Mouse (Mus musculus): ENCODE data around the gene Btbd10. TPM values are rescaled to one million over a fixed set of nuclear protein-coding genes. Genes with fewer than 3 reads are reported as not detected.

The Btbd10 gene
- polyA plus RNA-seq, 1 experiment from 2014 or later, result 84.2 TPM

GRCm38 (mm10) chr7:113372682-113373081 is 3.5 kb upstream of the Btbd10 start:
- no peak for ATAC-seq
- no peaks in the 10 kb centered on the region for H3K27me3 ChIP-seq (replicated peaks; ENCODE audit: control insufficient read depth, insufficient read depth, low read length)
- H3K9ac ChIP-seq (ENCODE audit: low read depth, low read length), result no peak overlapping the region
- H3K4me2 ChIP-seq (ENCODE audit: low read length), result no peak overlapping the region
- no peak overlapping the region for H3K4me3 ChIP-seq (ENCODE audit: low read length)
- H3K4me1 ChIP-seq (ENCODE audit: control insufficient read depth, insufficient read depth, low read depth, low read length), result peaks cover 11% of the 10 kb centered on the region
- H3K36me3 ChIP-seq (ENCODE audit: control insufficient read depth, insufficient read depth, low read length), result no peaks in the 10 kb centered on the region
- 81% methylated on average over 1 of the region's 1 CpGs for WGBS
- no peaks in the 10 kb centered on the region for H3K9me3 ChIP-seq (ENCODE audit: control insufficient read depth, low read length)
- H3K27ac ChIP-seq (ENCODE audit: low read depth, low read length), result no peak overlapping the region

- Histone ChIP-seq H3K9ac (ENCODE audit: low read depth, low read length) (peak overlapping the region; percentile 86), H3K4me1 (ENCODE audit: control insufficient read depth, insufficient read depth, low read depth, low read length) (peaks cover 13% of the 10 kb centered on the region), H3K36me3 (ENCODE audit: control insufficient read depth, insufficient read depth, low read length) (no peaks in the 10 kb centered on the region), H3K27me3 (replicated peaks; ENCODE audit: control insufficient read depth, insufficient read depth, low read length) (no peaks in the 10 kb centered on the region), H3K4me3 (ENCODE audit: low read length) (peak overlapping the region; percentile 71), H3K4me2 (ENCODE audit: low read length) (peak overlapping the region; percentile 94), H3K9me3 (ENCODE audit: control insufficient read depth, low read length) (no peaks in the 10 kb centered on the region), H3K27ac (ENCODE audit: low read depth, low read length) (peak overlapping the region; percentile 93)
- WGBS, result under 1% methylated on average over 44 of the region's 44 CpGs
- ATAC-seq, result peak; percentile 77
Observed at GRCm38 (mm10) chr7:113369620-113370340, 588 bp upstream of the Btbd10 start.

GRCm38 (mm10) chr7:113367440-113367839 is 1.8 kb downstream of the Btbd10 start:
- Histone ChIP-seq H3K4me1 (ENCODE audit: control insufficient read depth, insufficient read depth, low read depth, low read length) (peaks cover 13% of the 10 kb centered on the region), H3K27ac (ENCODE audit: low read depth, low read length) (no peak overlapping the region), H3K36me3 (ENCODE audit: control insufficient read depth, insufficient read depth, low read length) (no peaks in the 10 kb centered on the region), H3K4me2 (ENCODE audit: low read length) (no peak overlapping the region; the same call in 1 of the 2 replicates), H3K9me3 (ENCODE audit: control insufficient read depth, low read length) (no peaks in the 10 kb centered on the region), H3K4me3 (ENCODE audit: low read length) (no peak overlapping the region), H3K27me3 (replicated peaks; ENCODE audit: control insufficient read depth, insufficient read depth, low read length) (no peaks in the 10 kb centered on the region), H3K9ac (ENCODE audit: low read depth, low read length) (no peak overlapping the region)
- ATAC-seq, result no peak
- 61% methylated on average over 4 of the region's 4 CpGs for WGBS

- no peaks in the 10 kb centered on the region for H3K27me3 ChIP-seq (replicated peaks; ENCODE audit: control insufficient read depth, insufficient read depth, low read length)
- H3K4me3 ChIP-seq (ENCODE audit: low read length), result no peak overlapping the region
- ATAC-seq, result no peak
- H3K27ac ChIP-seq (ENCODE audit: low read depth, low read length), result no peak overlapping the region
- H3K4me2 ChIP-seq (ENCODE audit: low read length), result no peak overlapping the region
- H3K9me3 ChIP-seq (ENCODE audit: control insufficient read depth, low read length), result no peaks in the 10 kb centered on the region
- WGBS, result 90% methylated on average over 1 of the region's 1 CpGs
- no peaks in the 10 kb centered on the region for H3K36me3 ChIP-seq (ENCODE audit: control insufficient read depth, insufficient read depth, low read length)
- no peak overlapping the region for H3K9ac ChIP-seq (ENCODE audit: low read depth, low read length)
- H3K4me1 ChIP-seq (ENCODE audit: control insufficient read depth, insufficient read depth, low read depth, low read length), result peaks cover 7% of the 10 kb centered on the region
Observed at GRCm38 (mm10) chr7:113349089-113349488, 20.1 kb downstream of the Btbd10 start.

GRCm38 (mm10) chr7:113347694-113348093 is 21.5 kb downstream of the Btbd10 start:
- Histone ChIP-seq H3K4me1 (ENCODE audit: control insufficient read depth, insufficient read depth, low read depth, low read length) (peaks cover 7% of the 10 kb centered on the region), H3K36me3 (ENCODE audit: control insufficient read depth, insufficient read depth, low read length) (no peaks in the 10 kb centered on the region), H3K27ac (ENCODE audit: low read depth, low read length) (no peak overlapping the region; the same call in 1 of the 2 replicates), H3K9me3 (ENCODE audit: control insufficient read depth, low read length) (no peaks in the 10 kb centered on the region), H3K4me2 (ENCODE audit: low read length) (peak overlapping the region; percentile 34), H3K9ac (ENCODE audit: low read depth, low read length) (no peak overlapping the region), H3K4me3 (ENCODE audit: low read length) (no peak overlapping the region), H3K27me3 (replicated peaks; ENCODE audit: control insufficient read depth, insufficient read depth, low read length) (no peaks in the 10 kb centered on the region)
- 86% methylated on average over 2 of the region's 2 CpGs for WGBS
- ATAC-seq, result peak; percentile 27; the same call in 1 of the 2 replicates

- no peaks in the 10 kb centered on the region for H3K36me3 ChIP-seq (ENCODE audit: control insufficient read depth, insufficient read depth, low read length)
- H3K9ac ChIP-seq (ENCODE audit: low read depth, low read length), result no peak overlapping the region
- no peaks in the 10 kb centered on the region for H3K27me3 ChIP-seq (replicated peaks; ENCODE audit: control insufficient read depth, insufficient read depth, low read length)
- peak overlapping the region; percentile 6; the same call in 1 of the 2 replicates for H3K27ac ChIP-seq (ENCODE audit: low read depth, low read length)
- H3K4me3 ChIP-seq (ENCODE audit: low read length), result peak overlapping the region; percentile 9; the same call in 1 of the 2 replicates
- H3K4me2 ChIP-seq (ENCODE audit: low read length), result peak overlapping the region; percentile 34
- H3K4me1 ChIP-seq (ENCODE audit: control insufficient read depth, insufficient read depth, low read depth, low read length), result peaks cover 7% of the 10 kb centered on the region
- no peaks in the 10 kb centered on the region for H3K9me3 ChIP-seq (ENCODE audit: control insufficient read depth, low read length)
- ATAC-seq, result peak; percentile 95
- WGBS, result 16% methylated on average over 4 of the region's 4 CpGs
Observed at GRCm38 (mm10) chr7:113347271-113347670, 21.9 kb downstream of the Btbd10 start.

DNA sequence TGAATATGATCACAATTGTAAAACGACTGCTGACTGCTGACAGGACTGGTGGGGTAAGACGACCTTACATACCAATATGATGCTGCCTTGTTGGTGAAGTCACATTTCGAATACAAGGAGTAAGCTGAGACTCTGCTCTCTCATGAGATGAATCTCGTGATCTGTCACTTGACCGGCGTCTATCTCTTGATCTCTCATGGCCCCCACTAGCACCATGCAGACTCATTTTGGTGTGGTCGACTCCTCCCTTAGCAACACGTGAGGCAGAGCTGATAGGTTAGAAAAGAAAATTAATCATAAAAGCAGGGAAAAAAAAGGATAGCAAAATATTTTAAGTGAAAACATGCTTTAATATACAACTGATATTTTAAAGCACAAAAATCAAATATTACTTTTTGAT is 33.9 kb downstream of the Btbd10 start:
- Histone ChIP-seq H3K27ac (ENCODE audit: low read depth, low read length) (no peak overlapping the region), H3K4me3 (ENCODE audit: low read length) (no peak overlapping the region), H3K27me3 (replicated peaks; ENCODE audit: control insufficient read depth, insufficient read depth, low read length) (no peaks in the 10 kb centered on the region), H3K36me3 (ENCODE audit: control insufficient read depth, insufficient read depth, low read length) (no peaks in the 10 kb centered on the region), H3K9ac (ENCODE audit: low read depth, low read length) (no peak overlapping the region), H3K4me2 (ENCODE audit: low read length) (no peak overlapping the region), H3K9me3 (ENCODE audit: control insufficient read depth, low read length) (no peaks in the 10 kb centered on the region), H3K4me1 (ENCODE audit: control insufficient read depth, insufficient read depth, low read depth, low read length) (no peaks in the 10 kb centered on the region)
- no peak for ATAC-seq
- 86% methylated on average over 8 of the region's 8 CpGs for WGBS

DNA sequence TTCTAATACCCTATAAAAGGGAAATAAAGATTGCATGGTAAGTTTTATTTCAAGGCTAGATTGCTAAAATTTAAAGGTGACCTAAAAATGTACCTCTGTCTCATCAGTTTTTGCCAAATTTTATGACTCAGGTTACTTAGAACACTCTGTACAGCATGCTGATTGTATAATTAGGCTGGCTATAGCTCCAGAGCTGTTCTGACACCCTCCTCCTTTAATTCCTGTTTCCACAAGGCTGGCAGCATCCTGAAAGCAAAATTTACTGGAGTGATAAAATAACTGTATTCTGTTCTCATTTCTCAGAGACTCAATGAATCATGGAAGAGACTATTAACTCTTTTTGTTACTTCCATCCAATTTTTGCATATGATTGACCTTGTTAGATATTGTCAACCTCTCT is 35.2 kb downstream of the Btbd10 start:
- Histone ChIP-seq H3K36me3 (ENCODE audit: control insufficient read depth, insufficient read depth, low read length) (no peaks in the 10 kb centered on the region), H3K4me1 (ENCODE audit: control insufficient read depth, insufficient read depth, low read depth, low read length) (no peaks in the 10 kb centered on the region), H3K4me3 (ENCODE audit: low read length) (no peak overlapping the region), H3K27ac (ENCODE audit: low read depth, low read length) (no peak overlapping the region), H3K4me2 (ENCODE audit: low read length) (no peak overlapping the region), H3K27me3 (replicated peaks; ENCODE audit: control insufficient read depth, insufficient read depth, low read length) (no peaks in the 10 kb centered on the region), H3K9ac (ENCODE audit: low read depth, low read length) (no peak overlapping the region), H3K9me3 (ENCODE audit: control insufficient read depth, low read length) (no peaks in the 10 kb centered on the region)
- no peak for ATAC-seq

- no peak overlapping the region for H3K4me2 ChIP-seq (ENCODE audit: low read length)
- ATAC-seq, result no peak
- no peak overlapping the region for H3K4me3 ChIP-seq (ENCODE audit: low read length)
- H3K4me1 ChIP-seq (ENCODE audit: control insufficient read depth, insufficient read depth, low read depth, low read length), result no peaks in the 10 kb centered on the region
- no peak overlapping the region for H3K27ac ChIP-seq (ENCODE audit: low read depth, low read length)
- H3K36me3 ChIP-seq (ENCODE audit: control insufficient read depth, insufficient read depth, low read length), result 0 out of 2 replicates have a peak, but pooled peaks cover 3% of the 10 kb centered on the region
- H3K9ac ChIP-seq (ENCODE audit: low read depth, low read length), result no peak overlapping the region
- WGBS, result 90% methylated on average over 1 of the region's 1 CpGs
- no peaks in the 10 kb centered on the region for H3K9me3 ChIP-seq (ENCODE audit: control insufficient read depth, low read length)
- H3K27me3 ChIP-seq (replicated peaks; ENCODE audit: control insufficient read depth, insufficient read depth, low read length), result no peaks in the 10 kb centered on the region
Observed at GRCm38 (mm10) chr7:113320128-113320527, 49.1 kb downstream of the Btbd10 start.

Measured in hindbrain, embryonic 16.5 days (tissue).